Mouse (Mus musculus): ENCODE results near the gene Gas6. TPM values are rescaled to one million over a fixed set of nuclear protein-coding genes. Genes with fewer than 3 reads are reported as not detected.

Gene Gas6
- polyA plus RNA-seq, 1 experiment from 2014 or later = 151 TPM

DNA sequence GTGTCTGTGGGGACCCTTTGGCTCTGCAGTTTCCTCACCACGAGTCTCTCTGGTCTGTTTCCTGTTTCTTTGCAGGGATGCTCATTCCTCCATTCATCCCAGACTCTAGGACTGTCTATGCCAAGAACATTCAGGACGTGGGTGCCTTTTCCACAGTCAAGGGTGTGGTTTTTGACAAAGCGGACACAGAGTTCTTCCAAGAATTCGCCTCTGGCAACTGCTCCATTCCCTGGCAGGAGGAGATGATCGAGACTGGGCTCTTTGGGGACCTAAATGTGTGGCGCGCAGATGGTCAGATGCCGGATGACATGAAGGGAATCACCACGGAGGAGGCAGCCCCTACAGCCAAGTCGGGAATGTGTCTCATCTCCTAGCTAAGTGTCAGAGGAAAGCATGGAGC lies 78.4 kb downstream of the Gas6 start:
- 74% methylated on average over 10 of the region's 10 CpGs for WGBS

More for the DNA sequence above, 78.4 kb downstream of the Gas6 start:
- H3K4me1 ChIP-seq (ENCODE audit: control insufficient read depth, insufficient read depth, low read length) = no peaks in the 10 kb centered on the region
- no peak overlapping the region for H3K4me2 ChIP-seq (ENCODE audit: low read depth, low read length)
- no peak overlapping the region for H3K4me3 ChIP-seq (replicated peaks; ENCODE audit: low read length)
- no peak overlapping the region for H3K27ac ChIP-seq (ENCODE audit: low read length)
- H3K36me3 ChIP-seq (ENCODE audit: control insufficient read depth, insufficient read depth, low read length) = no peaks in the 10 kb centered on the region
- H3K27me3 ChIP-seq (ENCODE audit: control insufficient read depth, insufficient read depth, low read length) = no peaks in the 10 kb centered on the region
- H3K9me3 ChIP-seq (replicated peaks; ENCODE audit: control insufficient read depth, low read length) = no peaks in the 10 kb centered on the region
- ATAC-seq (ENCODE audit: insufficient read depth, low FRiP score) = no peak
- no peak overlapping the region for H3K9ac ChIP-seq (ENCODE audit: low read length)

Other genes with a start within 250 kb of the Gas6 start
- 0.69 and 4.2 TPM in 2 replicates for gene Adprhl1, start 240.3 kb downstream of the Gas6 start, polyA plus RNA-seq (2015; fragmentation: Nextera tagmentation; extraction: Ambion mirVana)
- 21.4 and 21.5 TPM in 2 replicates for gene Dcun1d2, start 206.4 kb downstream of the Gas6 start, polyA plus RNA-seq (2015; fragmentation: Nextera tagmentation; extraction: Ambion mirVana)
- gene Tmco3, start 206.3 kb downstream of the Gas6 start, polyA plus RNA-seq (2015; fragmentation: Nextera tagmentation; extraction: Ambion mirVana) = 34.0 and 34.9 TPM in 2 replicates
- 134 and 140 TPM in 2 replicates for gene Tfdp1, start 155.7 kb downstream of the Gas6 start, polyA plus RNA-seq (2015; fragmentation: Nextera tagmentation; extraction: Ambion mirVana)
- 59.5 and 89.0 TPM in 2 replicates for gene Atp4b, start 97.7 kb downstream of the Gas6 start, polyA plus RNA-seq (2015; fragmentation: Nextera tagmentation; extraction: Ambion mirVana)
- gene Grk1, start 89.4 kb downstream of the Gas6 start, polyA plus RNA-seq (2015; fragmentation: Nextera tagmentation; extraction: Ambion mirVana) = 0.02 TPM in 1 of 2 replicates, not detected in the other
- 4.3 and 5.0 TPM in 2 replicates for gene Tmem255b, start 59.3 kb downstream of the Gas6 start, polyA plus RNA-seq (2015; fragmentation: Nextera tagmentation; extraction: Ambion mirVana)
- gene 1700029H14Rik, start 68.0 kb upstream of the Gas6 start, polyA plus RNA-seq (2015; fragmentation: Nextera tagmentation; extraction: Ambion mirVana) = not detected in 2 replicates
- gene Rasa3, start 183.1 kb upstream of the Gas6 start, polyA plus RNA-seq (2015; fragmentation: Nextera tagmentation; extraction: Ambion mirVana) = 30.9 and 35.5 TPM in 2 replicates
- 0.05 and 0.42 TPM in 2 replicates for gene Cfap97d2, start 211.4 kb upstream of the Gas6 start, polyA plus RNA-seq (2015; fragmentation: Nextera tagmentation; extraction: Ambion mirVana)

Measured in stomach, embryonic 16.5 days (tissue).